Mouse (Mus musculus): Measurements from ENCODE around the gene Arhgdia. TPM values are rescaled to one million over a fixed set of nuclear protein-coding genes. Genes with fewer than 3 reads are reported as not detected.

Arhgdia gene
- polyA plus RNA-seq, 1 experiment from 2014 or later: 435 TPM

- DNase-seq (ENCODE audit: low spot score) (peak; percentile 93), ATAC-seq (ENCODE audit: low FRiP score) (peak; percentile 90)
- H3K36me3 ChIP-seq (replicated peaks; ENCODE audit: control insufficient read depth, insufficient read depth): peaks cover 5% of the 10 kb centered on the region
- no peaks in the 10 kb centered on the region for H3K9me3 ChIP-seq (ENCODE audit: control insufficient read depth, low read length)
- H3K27ac ChIP-seq: peak within 1 kb of the TSS; percentile 86
- H3K4me1 ChIP-seq (replicated peaks; ENCODE audit: control insufficient read depth, insufficient read depth, low read length): peaks cover 15% of the 10 kb centered on the region
- under 1% methylated on average over 70 of the region's 87 CpGs for WGBS
- peak within 1 kb of the TSS; percentile 96 for H3K4me3 ChIP-seq (replicated peaks; ENCODE audit: low read length)
- peak within 1 kb of the TSS; percentile 98 for H3K9ac ChIP-seq
- H3K27me3 ChIP-seq (ENCODE audit: control insufficient read depth, insufficient read depth, low read length): no peaks in the 10 kb centered on the region
- H3K4me2 ChIP-seq (replicated peaks): peak within 1 kb of the TSS; percentile 77
Measured at GRCm38 (mm10) chr11:120549168-120549945, 32.1 kb downstream of the Arhgdia start, which contains the start of gene Mcrip1. TSS of gene Mcrip1 (minus strand) at chr11:120549727.

- no peak for DNase-seq (ENCODE audit: low spot score)
- Histone ChIP-seq H3K36me3 (replicated peaks; ENCODE audit: control insufficient read depth, insufficient read depth) (peaks cover 10% of the 10 kb centered on the region), H3K4me2 (replicated peaks) (peak overlapping the region; percentile 77), H3K4me3 (replicated peaks; ENCODE audit: low read length) (peak overlapping the region; percentile 96), H3K27me3 (ENCODE audit: control insufficient read depth, insufficient read depth, low read length) (no peaks in the 10 kb centered on the region), H3K9me3 (ENCODE audit: control insufficient read depth, low read length) (no peaks in the 10 kb centered on the region), H3K27ac (peak overlapping the region; percentile 86), H3K4me1 (replicated peaks; ENCODE audit: control insufficient read depth, insufficient read depth, low read length) (peaks cover 15% of the 10 kb centered on the region), H3K9ac (peak overlapping the region; percentile 98)
- WGBS: 36% methylated on average over 7 of the region's 7 CpGs
- ATAC-seq (ENCODE audit: low FRiP score): no peak
Measured at GRCm38 (mm10) chr11:120548786-120549167, 32.6 kb downstream of the Arhgdia start.

- H3K27ac ChIP-seq: no peak overlapping the region
- ATAC-seq (ENCODE audit: low FRiP score) (no peak), DNase-seq (ENCODE audit: low spot score) (no peak)
- peak overlapping the region; percentile 77 for H3K4me2 ChIP-seq (replicated peaks)
- H3K36me3 ChIP-seq (replicated peaks; ENCODE audit: control insufficient read depth, insufficient read depth): peaks cover 16% of the 10 kb centered on the region
- no peaks in the 10 kb centered on the region for H3K9me3 ChIP-seq (ENCODE audit: control insufficient read depth, low read length)
- H3K27me3 ChIP-seq (ENCODE audit: control insufficient read depth, insufficient read depth, low read length): no peaks in the 10 kb centered on the region
- WGBS: 82% methylated on average over 3 of the region's 3 CpGs
- H3K4me1 ChIP-seq (replicated peaks; ENCODE audit: control insufficient read depth, insufficient read depth, low read length): peaks cover 15% of the 10 kb centered on the region
- peak overlapping the region; percentile 96 for H3K4me3 ChIP-seq (replicated peaks; ENCODE audit: low read length)
- H3K9ac ChIP-seq: peak overlapping the region; percentile 98
Measured at GRCm38 (mm10) chr11:120548214-120548613, 33.2 kb downstream of the Arhgdia start.

- H3K27me3 ChIP-seq (ENCODE audit: control insufficient read depth, insufficient read depth, low read length): no peaks in the 10 kb centered on the region
- no peak for DNase-seq (ENCODE audit: low spot score)
- H3K4me1 ChIP-seq (replicated peaks; ENCODE audit: control insufficient read depth, insufficient read depth, low read length): peaks cover 15% of the 10 kb centered on the region
- no peak overlapping the region for H3K27ac ChIP-seq
- no peak overlapping the region for H3K9ac ChIP-seq
- H3K36me3 ChIP-seq (replicated peaks; ENCODE audit: control insufficient read depth, insufficient read depth): peaks cover 24% of the 10 kb centered on the region
- ATAC-seq (ENCODE audit: low FRiP score): no peak
- no peaks in the 10 kb centered on the region for H3K9me3 ChIP-seq (ENCODE audit: control insufficient read depth, low read length)
- no peak overlapping the region for H3K4me3 ChIP-seq (replicated peaks; ENCODE audit: low read length)
- H3K4me2 ChIP-seq (replicated peaks): no peak overlapping the region
- WGBS: 67% methylated on average over 2 of the region's 2 CpGs
Measured at GRCm38 (mm10) chr11:120547469-120547868, 34.0 kb downstream of the Arhgdia start.

GRCm38 (mm10) chr11:120545964-120546363 is 35.5 kb downstream of the Arhgdia start:
- peaks cover 15% of the 10 kb centered on the region for H3K4me1 ChIP-seq (replicated peaks; ENCODE audit: control insufficient read depth, insufficient read depth, low read length)
- ATAC-seq (ENCODE audit: low FRiP score): no peak
- no peak for DNase-seq (ENCODE audit: low spot score)
- no peak overlapping the region for H3K27ac ChIP-seq
- 96% methylated on average over 3 of the region's 3 CpGs for WGBS
- no peak overlapping the region for H3K4me2 ChIP-seq (replicated peaks)
- H3K27me3 ChIP-seq (ENCODE audit: control insufficient read depth, insufficient read depth, low read length): no peaks in the 10 kb centered on the region
- no peak overlapping the region for H3K9ac ChIP-seq
- no peak overlapping the region for H3K4me3 ChIP-seq (replicated peaks; ENCODE audit: low read length)
- no peaks in the 10 kb centered on the region for H3K9me3 ChIP-seq (ENCODE audit: control insufficient read depth, low read length)
- peaks cover 35% of the 10 kb centered on the region for H3K36me3 ChIP-seq (replicated peaks; ENCODE audit: control insufficient read depth, insufficient read depth)

GRCm38 (mm10) chr11:120542376-120542775 is 39.0 kb downstream of the Arhgdia start:
- Histone ChIP-seq H3K9ac (no peak overlapping the region), H3K4me1 (replicated peaks; ENCODE audit: control insufficient read depth, insufficient read depth, low read length) (peaks cover 20% of the 10 kb centered on the region), H3K4me3 (replicated peaks; ENCODE audit: low read length) (no peak overlapping the region), H3K27me3 (ENCODE audit: control insufficient read depth, insufficient read depth, low read length) (no peaks in the 10 kb centered on the region), H3K9me3 (ENCODE audit: control insufficient read depth, low read length) (no peaks in the 10 kb centered on the region), H3K27ac (no peak overlapping the region), H3K36me3 (replicated peaks; ENCODE audit: control insufficient read depth, insufficient read depth) (peaks cover 35% of the 10 kb centered on the region), H3K4me2 (replicated peaks) (no peak overlapping the region)
- WGBS: 89% methylated on average over 6 of the region's 6 CpGs
- DNase-seq (ENCODE audit: low spot score) (no peak), ATAC-seq (ENCODE audit: low FRiP score) (no peak)

- no peak overlapping the region for H3K4me2 ChIP-seq (replicated peaks)
- DNase-seq (ENCODE audit: low spot score) (no peak), ATAC-seq (ENCODE audit: low FRiP score) (no peak)
- no peaks in the 10 kb centered on the region for H3K9me3 ChIP-seq (ENCODE audit: control insufficient read depth, low read length)
- no peak overlapping the region for H3K4me3 ChIP-seq (replicated peaks; ENCODE audit: low read length)
- no peak overlapping the region for H3K27ac ChIP-seq
- no peaks in the 10 kb centered on the region for H3K27me3 ChIP-seq (ENCODE audit: control insufficient read depth, insufficient read depth, low read length)
- peaks cover 20% of the 10 kb centered on the region for H3K4me1 ChIP-seq (replicated peaks; ENCODE audit: control insufficient read depth, insufficient read depth, low read length)
- H3K36me3 ChIP-seq (replicated peaks; ENCODE audit: control insufficient read depth, insufficient read depth): peaks cover 35% of the 10 kb centered on the region
- WGBS: 33% methylated on average over 4 of the region's 4 CpGs
- no peak overlapping the region for H3K9ac ChIP-seq
Measured at GRCm38 (mm10) chr11:120541907-120542306, 39.5 kb downstream of the Arhgdia start.

- DNase-seq (ENCODE audit: low spot score) (no peak), ATAC-seq (ENCODE audit: low FRiP score) (peak; percentile 53)
- WGBS: 18% methylated on average over 10 of the region's 10 CpGs
- 0 out of 2 replicates have a peak, but pooled peaks cover 3% of the 10 kb centered on the region for H3K27me3 ChIP-seq (ENCODE audit: control insufficient read depth, insufficient read depth, low read length)
- H3K4me3 ChIP-seq (replicated peaks; ENCODE audit: low read length): no peak overlapping the region
- peaks cover 20% of the 10 kb centered on the region for H3K4me1 ChIP-seq (replicated peaks; ENCODE audit: control insufficient read depth, insufficient read depth, low read length)
- peak overlapping the region; percentile 78 for H3K27ac ChIP-seq
- H3K36me3 ChIP-seq (replicated peaks; ENCODE audit: control insufficient read depth, insufficient read depth): peaks cover 32% of the 10 kb centered on the region
- H3K4me2 ChIP-seq (replicated peaks): peak overlapping the region; percentile 15
- H3K9ac ChIP-seq: peak overlapping the region; percentile 44
- no peaks in the 10 kb centered on the region for H3K9me3 ChIP-seq (ENCODE audit: control insufficient read depth, low read length)
Measured at GRCm38 (mm10) chr11:120539285-120540014, 42.0 kb downstream of the Arhgdia start.

- Histone ChIP-seq H3K27me3 (ENCODE audit: control insufficient read depth, insufficient read depth, low read length) (peaks cover 6% of the 10 kb centered on the region; the same call in 1 of the 2 replicates), H3K27ac (peak overlapping the region; percentile 78), H3K9ac (peak overlapping the region; percentile 44; the same call in 1 of the 2 replicates), H3K4me2 (replicated peaks) (no peak overlapping the region), H3K36me3 (replicated peaks; ENCODE audit: control insufficient read depth, insufficient read depth) (peaks cover 26% of the 10 kb centered on the region), H3K4me3 (replicated peaks; ENCODE audit: low read length) (no peak overlapping the region), H3K4me1 (replicated peaks; ENCODE audit: control insufficient read depth, insufficient read depth, low read length) (peaks cover 20% of the 10 kb centered on the region), H3K9me3 (ENCODE audit: control insufficient read depth, low read length) (no peaks in the 10 kb centered on the region)
- ATAC-seq (ENCODE audit: low FRiP score) (no peak), DNase-seq (ENCODE audit: low spot score) (no peak)
- 39% methylated on average over 8 of the region's 8 CpGs for WGBS
Measured at GRCm38 (mm10) chr11:120538955-120539284, 42.5 kb downstream of the Arhgdia start.

All from hindbrain, embryonic 14.5 days (tissue).